Mouse (Mus musculus): ENCODE measurements around the gene Gpnmb.

GRCm38 (mm10) chr6:49048395-49048794 is 12.0 kb downstream of the Gpnmb start:
- no peak for TF ChIP-seq POLR2A (IDR thresholded peaks at IDR 0.05; ENCODE audit: borderline replicate concordance, insufficient read depth, low read length)
- no peak for TF ChIP-seq CTCF (IDR thresholded peaks at IDR 0.05; ENCODE audit: borderline replicate concordance, insufficient read depth, low read depth, low read length)

Data from cerebellum, adult 2 months (tissue).